Mouse (Mus musculus) brain, embryonic 14.5 days (tissue): ENCODE measurements at regions not wholly inside any gene's neighbourhood (a gene's known extent, or its start where the extent isn't known, plus 50 kb on each side); places are given as distances from the start of the nearest gene placed in this dataset.
"Not testable (repeated sequence)": the region's sequence is repeated elsewhere in the genome, so short reads cannot be mapped to it uniquely, and the experiment has no call there.

Experiments used
- CTCF ChIP-seq: fragments of 200-500 bp; IDR thresholded peaks from 2 replicates; pipeline ENCODE4 v1.5.1; 2012; ENCODE audit warnings: inconsistent platforms, mild to moderate bottlenecking, moderate library complexity, borderline replicate concordance; ENCODE audit not compliant: insufficient read depth, insufficient read length; ENCODE audit errors: extremely low read depth
- POLR2A ChIP-seq: fragments of 200-500 bp; IDR thresholded peaks from 2 replicates; pipeline ENCODE4 v1.6.1; 2012; ENCODE audit warnings: mild to moderate bottlenecking, inconsistent platforms, borderline replicate concordance; ENCODE audit not compliant: poor library complexity, insufficient read depth, insufficient read length, severe bottlenecking; ENCODE audit errors: extremely low read depth

GRCm38 (mm10) chr6:37806529-37807191 lies 64.0 kb upstream of the Trim24 start:
- TF ChIP-seq CTCF, POLR2A: not testable (repeated sequence)
